17 mouse cellular contexts compared by ENCODE assay signal in genomic region chr16:25066822-25067221, GRCm38 (mm10).
DNase-seq lines count a peak whose midpoint lies in the region; ATAC-seq and TF ChIP-seq lines count a peak whose summit lies in the region.
"Had no signal": no experiment of that assay in that cellular context is flagged by ENCODE, and none has a peak within 500 bp of the region (broad histone marks: within the 10 kb centered on the region; RNA-seq: fewer than 3 reads in every experiment).

No protein-coding gene starts in this region.

- DNase-seq in heart, adult 18-20 months: peak; percentile 58 to 67
- no peak for DNase-seq in lung, postnatal 4 days
- peak; percentile 23 to 43 for DNase-seq in heart, postnatal 14 days
- DNase-seq in right cerebral cortex, postnatal 14 days: no peak
- no peak for DNase-seq in left cerebral cortex, adult 11 months (ENCODE audit: low spot score)
- DNase-seq: adrenal gland, adult 2 months; layer of hippocampus, postnatal 36 days; thymus, postnatal 36 days had no signal

- no peak overlapping the region for H3K4me2 ChIP-seq in heart, embryonic 12.5 days
- no peak overlapping the region for H3K4me2 ChIP-seq in lung, embryonic 16.5 days (ENCODE audit: low read depth, low read length)
- H3K4me2 ChIP-seq: forebrain, embryonic 12.5 days; limb, embryonic 13.5 days; neural tube, embryonic 13.5 days had no signal

- H3K9me3 ChIP-seq in heart, embryonic 12.5 days (replicated peaks): no peaks in the 10 kb centered on the region
- H3K9me3 ChIP-seq in lung, embryonic 16.5 days (ENCODE audit: control insufficient read depth, low read length): no peaks in the 10 kb centered on the region
- H3K9me3 ChIP-seq: forebrain, embryonic 12.5 days; hindbrain, embryonic 10.5 days; limb, embryonic 13.5 days; neural tube, embryonic 13.5 days had no signal

- no peak overlapping the region for H3K4me3 ChIP-seq in heart, embryonic 12.5 days
- H3K4me3 ChIP-seq in lung, embryonic 16.5 days (ENCODE audit: low read length): no peak overlapping the region
- no peak overlapping the region for H3K4me3 ChIP-seq in small intestine, adult 2 months (ENCODE audit: low read depth, low read length)
- H3K4me3 ChIP-seq: forebrain, embryonic 12.5 days; hindbrain, embryonic 10.5 days; limb, embryonic 13.5 days; neural tube, embryonic 13.5 days had no signal

- TF ChIP-seq CTCF in small intestine, adult 2 months (IDR thresholded peaks at IDR 0.05; ENCODE audit: extremely low read depth, insufficient read length, insufficient replicate concordance, low read depth, low read length): no peak

- H3K36me3 ChIP-seq in heart, embryonic 12.5 days: no peaks in the 10 kb centered on the region
- no peaks in the 10 kb centered on the region for H3K36me3 ChIP-seq in lung, embryonic 16.5 days (ENCODE audit: control insufficient read depth, insufficient read depth, low read length)
- H3K36me3 ChIP-seq in small intestine, adult 2 months (ENCODE audit: control insufficient read depth, insufficient read depth, low read length): no peaks in the 10 kb centered on the region
- H3K36me3 ChIP-seq: forebrain, embryonic 12.5 days; hindbrain, embryonic 10.5 days; limb, embryonic 13.5 days; neural tube, embryonic 13.5 days had no signal

- TF ChIP-seq POLR2A in small intestine, adult 2 months (IDR thresholded peaks at IDR 0.05; ENCODE audit: low read depth, low read length): no peak

- ATAC-seq in heart, embryonic 12.5 days (ENCODE audit: insufficient number of reproducible peaks, low FRiP score): no peak
- ATAC-seq in lung, embryonic 16.5 days (ENCODE audit: low read depth): peak; percentile 46; the same call in 1 of the 2 replicates
- ATAC-seq: midbrain, embryonic 16.5 days had no signal

- no peak overlapping the region for H3K27ac ChIP-seq in heart, embryonic 12.5 days (ENCODE audit: poor library complexity, severe bottlenecking)
- no peak overlapping the region for H3K27ac ChIP-seq in lung, embryonic 16.5 days (ENCODE audit: low read length)
- H3K27ac ChIP-seq in small intestine, adult 2 months (ENCODE audit: insufficient read depth, low read depth, low read length): peak overlapping the region; percentile 33; the same call in 1 of the 2 replicates
- H3K27ac ChIP-seq: forebrain, embryonic 12.5 days; hindbrain, embryonic 10.5 days; limb, embryonic 13.5 days; macrophage; neural tube, embryonic 13.5 days had no signal

- H3K9ac ChIP-seq in heart, embryonic 12.5 days: no peak overlapping the region
- H3K9ac ChIP-seq in lung, embryonic 16.5 days (ENCODE audit: low read length): no peak overlapping the region
- H3K9ac ChIP-seq: forebrain, embryonic 12.5 days; limb, embryonic 13.5 days; neural tube, embryonic 13.5 days had no signal

- no peaks in the 10 kb centered on the region for H3K27me3 ChIP-seq in heart, embryonic 12.5 days (replicated peaks)
- H3K27me3 ChIP-seq in lung, embryonic 16.5 days (ENCODE audit: control insufficient read depth, insufficient read depth, low read depth, low read length): no peaks in the 10 kb centered on the region
- H3K27me3 ChIP-seq in small intestine, adult 2 months (ENCODE audit: control insufficient read depth, insufficient read depth, low read length): no peaks in the 10 kb centered on the region

- intact Hi-C loops in heart, postnatal 14 days (cut with DNase I): loop anchor here (5.0 to 10.0 kb wide), 3 partner anchors 195 to 492 kb away; no protein-coding TSS in a partner anchor

- 40% methylated on average over 7 of the region's 7 CpGs for whole genome bisulfite sequencing in heart, embryonic 12.5 days
- WGBS in lung, embryonic 16.5 days: 20% methylated on average over 7 of the region's 7 CpGs
- WGBS in small intestine, adult 2 months: 11% methylated on average over 7 of the region's 7 CpGs

- peaks cover 19% of the 10 kb centered on the region for H3K4me1 ChIP-seq in heart, embryonic 12.5 days (replicated peaks)
- H3K4me1 ChIP-seq in lung, embryonic 16.5 days (replicated peaks; ENCODE audit: control insufficient read depth, insufficient read depth, low read length): peaks cover 9% of the 10 kb centered on the region; the same call in 1 of the 2 replicates
- H3K4me1 ChIP-seq in small intestine, adult 2 months (ENCODE audit: control insufficient read depth, insufficient read depth, insufficient read length, low read length): peaks cover 14% of the 10 kb centered on the region; the same call in 1 of the 2 replicates
- H3K4me1 ChIP-seq: forebrain, embryonic 12.5 days; hindbrain, embryonic 10.5 days; limb, embryonic 13.5 days; neural tube, embryonic 13.5 days had no signal

Comparison
In these comparisons a context has a peak if more than half of its experiments do, and no peak if none do; other contexts are left out.
1. DNase-seq: peak in heart, adult 18-20 months (2 of 2) and heart, postnatal 14 days (2 of 2); none in lung, postnatal 4 days (0 of 2), right cerebral cortex, postnatal 14 days (single experiment) and left cerebral cortex, adult 11 months (single experiment).